Mouse (Mus musculus) kidney, adult 2 months (tissue): ENCODE results near the gene Cabin1.

Experiments used
- CTCF ChIP-seq: fragments of 200-500 bp; conservative IDR thresholded peaks from 2 replicates; pipeline ENCODE4 v1.5.1; 2011; ENCODE audit warnings: low read depth, mild to moderate bottlenecking, control low read depth, low read length, moderate library complexity, mixed read lengths; ENCODE audit not compliant: insufficient read depth, insufficient read length
- POLR2A ChIP-seq: fragments of 200-500 bp; IDR thresholded peaks from one replicate; pipeline ENCODE4 v1.6.1; 2011; ENCODE audit warnings: low read depth, low read length, control low read depth

DNA sequence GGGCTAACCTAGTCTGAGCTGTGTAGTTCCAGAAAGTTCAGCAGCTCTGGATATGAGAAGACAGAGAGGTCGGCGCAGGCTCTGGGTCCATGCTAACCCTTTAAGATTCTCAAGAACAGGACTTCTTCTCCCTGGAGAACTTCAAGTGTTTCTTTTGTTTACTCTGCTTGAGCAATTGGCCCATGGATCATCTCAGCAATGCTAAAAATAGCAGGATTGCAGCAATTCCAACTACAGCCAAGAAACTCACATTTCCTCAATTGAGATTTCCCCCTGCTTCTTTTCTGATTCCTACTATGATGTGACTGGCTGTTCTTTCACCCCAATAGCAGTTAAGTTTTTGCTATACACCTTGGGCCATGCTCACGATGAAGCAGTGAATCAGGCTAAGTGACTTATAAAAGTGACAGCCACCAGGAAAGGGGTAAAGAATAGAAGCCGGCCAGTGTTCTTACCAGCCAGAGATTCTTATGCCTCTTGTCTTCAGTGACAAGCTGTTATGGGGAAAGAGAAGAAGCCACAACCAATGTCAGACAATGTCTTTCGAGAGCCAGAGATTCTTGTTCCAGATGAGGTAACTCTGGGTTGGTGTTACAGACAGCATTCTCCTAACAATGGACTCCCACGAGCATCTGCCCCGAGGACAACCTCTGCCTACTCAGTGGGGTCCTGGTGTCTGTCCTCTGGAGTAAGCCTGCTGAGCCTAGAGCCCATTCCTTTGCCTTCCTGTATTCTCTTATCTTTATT lies 87.1 kb downstream of the Cabin1 start:
- TF ChIP-seq POLR2A (no peak), CTCF (no peak)
